Mouse (Mus musculus) frontal cortex, adult 2 months (tissue): Measurements from ENCODE around the gene En2. TPM values are rescaled to one million over a fixed set of nuclear protein-coding genes. Genes with fewer than 3 reads are reported as not detected.

Source experiments
- DNase-seq, 2 experiments: peaks; one replicate each; pipeline ENCODE4 v3.0.0; 2022; ENCODE audit warnings: low spot score in 1 of 2; ENCODE audit errors: extremely low spot score in 1 of 2
- polyA plus RNA-seq: library from polyadenylated mRNA; depleted of rRNA; stranded (reverse); fragments of >200 nt; gene quantifications from 2 replicates; pipeline ENCODE4 v1.2.3, GENCODE M21; 2012

The En2 gene
- polyA plus RNA-seq, 1 experiment = 0.30 TPM

DNA sequence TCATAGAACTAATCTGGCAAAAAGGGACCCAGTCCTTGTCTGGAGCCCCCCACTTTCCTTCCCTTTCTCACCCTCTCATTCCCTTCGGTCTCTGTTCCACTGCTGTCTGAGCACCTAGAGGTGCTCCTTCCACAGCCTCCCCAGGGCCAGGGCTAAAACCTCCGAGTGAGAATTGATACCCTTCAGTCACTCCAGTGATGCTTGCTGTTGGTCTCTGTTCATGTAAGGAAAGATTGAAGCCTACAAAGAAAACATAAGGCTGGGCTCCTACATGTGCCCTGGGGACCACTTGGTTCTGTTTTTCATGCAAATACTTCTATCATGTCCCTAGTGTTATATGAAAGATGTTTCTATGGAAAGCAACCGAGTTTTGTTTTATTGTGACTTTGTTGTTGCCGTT lies 10.5 kb downstream of the En2 start:
- no peak for DNase-seq

GRCm38 (mm10) chr5:28176585-28176984 lies 11.1 kb downstream of the En2 start:
- DNase-seq = no peak

DNA sequence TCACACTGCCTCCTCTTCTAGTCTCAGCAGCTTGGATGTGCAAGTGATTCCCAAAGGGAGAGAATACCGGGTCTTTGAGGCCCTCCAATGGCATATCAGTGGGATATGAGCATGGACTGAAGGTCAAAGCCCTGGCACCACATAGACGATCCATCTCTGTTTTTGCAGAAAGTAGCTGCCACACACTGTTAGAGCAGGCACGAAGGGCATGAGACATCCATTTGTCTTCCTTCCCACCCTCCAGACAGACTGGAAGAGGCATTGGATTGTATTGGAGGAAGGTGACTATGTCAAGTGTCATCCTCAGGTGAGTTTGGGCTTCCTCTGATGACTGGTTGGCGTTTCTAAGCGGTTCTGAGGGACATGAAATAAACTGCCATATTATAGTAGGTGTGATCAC lies 12.8 kb downstream of the En2 start:
- DNase-seq = no peak

DNA sequence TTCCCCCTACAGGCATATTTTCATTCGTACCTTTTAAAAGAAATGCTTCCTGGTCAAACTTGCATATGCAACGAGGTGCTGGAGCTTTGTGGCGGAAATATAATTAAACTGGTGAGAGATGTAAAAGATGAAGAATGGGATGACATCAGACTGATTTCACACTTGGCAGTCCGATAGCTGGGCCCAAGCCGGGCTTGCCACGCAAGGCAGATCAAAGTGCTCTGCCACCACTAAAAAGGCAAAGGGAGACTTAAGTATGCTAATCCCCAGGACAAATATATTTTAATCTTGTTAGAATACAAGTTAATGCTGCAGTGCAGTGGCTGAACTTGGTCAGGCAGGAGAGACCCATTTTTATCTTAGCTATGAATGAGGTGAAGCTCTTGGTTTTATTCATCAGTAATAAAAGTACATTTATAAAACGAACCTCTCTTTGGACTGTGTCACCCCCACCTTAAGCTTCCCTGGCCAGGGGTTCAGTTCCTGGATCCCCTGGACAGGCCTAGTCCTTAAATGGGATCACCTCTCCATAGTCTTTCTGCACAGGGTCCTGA lies 13.8 kb downstream of the En2 start:
- no peak for DNase-seq

DNA sequence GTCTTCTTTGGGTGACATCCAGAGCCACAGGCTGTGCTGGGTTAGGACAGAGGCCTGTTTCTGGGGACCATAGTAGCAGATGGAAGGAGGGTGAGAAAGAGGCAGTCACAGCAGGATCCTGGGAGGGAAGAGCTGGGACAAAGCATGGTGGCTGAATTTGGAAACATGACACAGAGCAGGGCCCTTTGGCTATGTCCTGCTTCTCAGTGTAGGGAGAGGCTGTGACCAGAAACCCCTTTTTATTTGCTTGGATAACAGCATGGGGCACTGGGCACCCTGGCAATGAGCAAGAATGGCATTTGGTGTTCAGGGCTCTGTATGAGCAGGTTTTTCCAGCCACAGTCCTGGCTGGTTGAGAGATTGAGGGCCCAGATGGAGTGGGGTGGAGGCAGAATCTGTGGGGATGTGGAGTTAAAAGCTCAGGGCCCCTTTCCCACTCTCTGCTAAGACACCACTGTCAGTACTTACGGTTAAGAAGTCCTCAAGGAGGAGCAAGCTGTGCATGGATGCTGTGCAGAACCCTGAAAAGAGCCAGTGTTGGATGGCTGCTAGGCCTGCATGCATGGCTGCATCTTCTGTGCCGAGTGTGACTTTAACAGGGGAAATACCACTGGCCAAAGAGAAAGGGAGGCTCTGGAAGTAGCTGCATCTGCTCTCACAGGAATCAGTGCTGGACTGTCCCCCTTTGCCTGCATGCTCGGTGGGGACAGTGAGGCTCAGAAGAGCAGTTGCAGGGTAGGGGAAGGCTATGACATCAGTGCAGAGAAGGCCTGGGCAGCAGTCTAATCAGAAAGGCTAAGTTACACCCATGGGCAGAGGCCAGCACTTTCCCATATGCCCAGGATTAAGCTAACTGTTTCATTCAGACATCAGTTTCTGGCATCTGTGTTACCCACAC lies 26.0 kb downstream of the En2 start:
- no peak for DNase-seq

- no peak for DNase-seq
Observed at GRCm38 (mm10) chr5:28192099-28192454, 26.6 kb downstream of the En2 start.

GRCm38 (mm10) chr5:28195473-28195872 lies 30.0 kb downstream of the En2 start:
- DNase-seq = no peak

GRCm38 (mm10) chr5:28199089-28199873 lies 33.8 kb downstream of the En2 start:
- no peak for DNase-seq

- no peak for DNase-seq
Observed at GRCm38 (mm10) chr5:28203086-28203485, 37.6 kb downstream of the En2 start.

- DNase-seq = no peak
Observed at GRCm38 (mm10) chr5:28204678-28205077, 39.2 kb downstream of the En2 start.

DNA sequence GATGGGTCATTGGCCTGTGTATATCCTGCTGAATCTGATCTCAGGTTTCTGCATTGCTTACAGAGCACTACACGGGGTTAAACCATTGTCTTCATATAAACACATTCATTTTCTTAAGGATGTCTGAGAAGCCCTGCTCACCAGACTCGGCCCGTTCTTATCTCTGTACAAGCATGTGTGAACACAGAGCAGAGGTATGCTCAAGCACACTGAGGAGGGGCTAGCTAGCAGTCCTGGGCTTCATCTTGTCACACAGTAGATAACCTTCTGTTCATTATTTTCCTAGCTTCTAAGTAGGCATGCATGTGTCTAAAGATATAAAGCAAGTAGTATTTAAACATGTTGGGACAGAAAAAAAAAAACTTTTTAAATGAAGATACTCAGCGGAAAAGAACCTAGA lies 41.0 kb downstream of the En2 start:
- no peak for DNase-seq

- no peak for DNase-seq
Observed at GRCm38 (mm10) chr5:28207043-28207442, 41.5 kb downstream of the En2 start.

DNA sequence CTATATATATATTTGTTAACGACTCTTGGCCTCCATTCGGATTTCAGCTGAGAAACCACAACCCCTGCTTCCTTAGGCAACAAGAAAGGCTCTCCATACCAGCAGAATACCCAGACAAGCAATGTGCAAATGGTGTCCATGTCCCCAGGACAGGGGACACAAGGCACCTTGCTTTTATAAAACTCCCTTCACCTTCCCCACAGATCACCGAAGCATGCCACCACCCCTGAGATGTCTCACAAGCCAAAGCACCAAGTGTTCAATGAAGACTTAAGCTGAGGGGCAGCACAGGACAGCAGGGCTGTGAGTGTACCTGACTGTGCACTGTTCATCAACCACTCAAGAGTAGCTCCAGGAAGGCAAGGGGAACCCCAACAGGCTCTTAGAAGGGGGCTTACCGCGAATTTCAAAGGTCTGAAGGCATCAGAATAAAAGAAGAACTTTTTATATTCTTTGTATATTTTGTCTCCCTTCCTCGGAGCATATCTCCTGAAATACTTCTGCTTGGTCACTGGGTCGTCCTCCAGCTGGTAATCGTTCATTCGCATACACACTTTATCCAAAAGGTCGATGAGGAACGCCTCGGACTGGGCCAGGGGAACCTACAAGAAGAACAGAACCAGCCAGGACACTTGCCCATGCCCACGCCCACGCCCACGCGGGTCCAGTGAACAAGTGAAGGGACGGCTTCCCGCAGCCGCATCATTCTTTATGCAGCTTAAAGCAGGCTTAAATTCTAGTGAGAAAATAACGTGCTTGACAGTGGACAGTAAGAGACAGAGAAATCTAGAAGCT lies 43.4 kb downstream of the En2 start:
- no peak for DNase-seq

- no peak for DNase-seq
Observed at GRCm38 (mm10) chr5:28209549-28210431, 44.3 kb downstream of the En2 start.

GRCm38 (mm10) chr5:28210591-28211550 lies 45.4 kb downstream of the En2 start:
- peak in 1 of 2 experiments; percentile 6 for DNase-seq

- DNase-seq = no peak
Observed at GRCm38 (mm10) chr5:28211651-28212310, 46.3 kb downstream of the En2 start.

- no peak for DNase-seq
Observed at GRCm38 (mm10) chr5:28213441-28213840, 47.9 kb downstream of the En2 start.

DNA sequence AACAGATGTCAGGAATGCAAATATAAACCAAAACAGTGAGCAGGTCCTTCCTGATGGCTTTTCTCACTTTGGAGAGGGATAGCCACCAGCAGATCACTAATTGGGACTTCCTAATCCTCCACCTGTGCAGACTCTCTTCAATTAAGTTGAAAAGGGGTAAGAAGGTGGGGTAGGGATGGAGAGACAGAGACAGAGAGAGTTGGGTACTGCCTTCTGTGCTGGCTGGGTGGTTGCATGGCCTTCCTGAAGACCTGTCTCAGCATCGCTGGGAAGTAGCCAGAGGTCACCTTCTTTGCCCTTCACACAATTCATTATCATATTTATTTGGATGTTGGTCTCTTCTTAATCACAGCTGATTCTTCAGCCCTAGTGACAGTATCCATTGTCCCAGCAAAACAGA lies 54.1 kb downstream of the En2 start:
- DNase-seq = no peak
